Mouse (Mus musculus): Measurements from ENCODE around the gene Rsbn1.

Rsbn1 gene

GRCm38 (mm10) chr3:103944794-103945562 lies 31.1 kb downstream of the Rsbn1 start:
- in situ Hi-C loops (cut with MboI, MseI) = no loop called here

GRCm38 (mm10) chr3:103948666-103949065 lies 34.7 kb downstream of the Rsbn1 start:
- in situ Hi-C loops (cut with MboI, MseI) = no loop called here

GRCm38 (mm10) chr3:103960622-103961021 lies 46.7 kb downstream of the Rsbn1 start:
- in situ Hi-C loops (cut with MboI, MseI) = loop anchor here (5.0 kb wide), 1 partner anchor 38 kb away; no protein-coding TSS in a partner anchor

GRCm38 (mm10) chr3:103967231-103967630 lies 53.3 kb downstream of the Rsbn1 start:
- in situ Hi-C loops (cut with MboI, MseI) = no loop called here

- in situ Hi-C loops (cut with MboI, MseI) = no loop called here
Observed at GRCm38 (mm10) chr3:103967861-103968691, 54.2 kb downstream of the Rsbn1 start, which contains the start of gene Phtf1. TSS of gene Phtf1 (plus strand) at chr3:103968110.

GRCm38 (mm10) chr3:103968701-103969100 lies 54.8 kb downstream of the Rsbn1 start:
- in situ Hi-C loops (cut with MboI, MseI) = no loop called here

GRCm38 (mm10) chr3:103971157-103971556 lies 57.2 kb downstream of the Rsbn1 start:
- in situ Hi-C loops (cut with MboI, MseI) = no loop called here

GRCm38 (mm10) chr3:103984556-103984955 lies 70.6 kb downstream of the Rsbn1 start:
- in situ Hi-C loops (cut with MboI, MseI) = no loop called here

- in situ Hi-C loops (cut with MboI, MseI) = no loop called here
Observed at GRCm38 (mm10) chr3:103985194-103985593, 71.3 kb downstream of the Rsbn1 start.

GRCm38 (mm10) chr3:103987831-103988432 lies 74.0 kb downstream of the Rsbn1 start:
- in situ Hi-C loops (cut with MboI, MseI) = no loop called here

- in situ Hi-C loops (cut with MboI, MseI) = no loop called here
Observed at GRCm38 (mm10) chr3:103989352-103989751, 75.4 kb downstream of the Rsbn1 start.

- in situ Hi-C loops (cut with MboI, MseI) = no loop called here
Observed at GRCm38 (mm10) chr3:103991271-103991670, 77.4 kb downstream of the Rsbn1 start.

GRCm38 (mm10) chr3:103998724-103999123 lies 84.8 kb downstream of the Rsbn1 start:
- in situ Hi-C loops (cut with MboI, MseI) = no loop called here

- in situ Hi-C loops (cut with MboI, MseI) = loop anchor here (10.0 kb wide), 1 partner anchor 828 kb away; no protein-coding TSS in a partner anchor
Observed at GRCm38 (mm10) chr3:104006896-104007466, 93.1 kb downstream of the Rsbn1 start.

- in situ Hi-C loops (cut with MboI, MseI) = loop anchor here (10.0 kb wide), 1 partner anchor 827 kb away; no protein-coding TSS in a partner anchor
Observed at GRCm38 (mm10) chr3:104007479-104007878, 93.6 kb downstream of the Rsbn1 start.

- in situ Hi-C loops (cut with MboI, MseI) = loop anchor here (10.0 kb wide), 1 partner anchor 825 kb away; no protein-coding TSS in a partner anchor
Observed at GRCm38 (mm10) chr3:104009924-104010662, 96.2 kb downstream of the Rsbn1 start.

- in situ Hi-C loops (cut with MboI, MseI) = no loop called here
Observed at GRCm38 (mm10) chr3:104011972-104012371, 98.1 kb downstream of the Rsbn1 start.
